Mouse (Mus musculus): ENCODE results near the gene Ppp2r1b. TPM values are rescaled to one million over a fixed set of nuclear protein-coding genes. Genes with fewer than 3 reads are reported as not detected.

Ppp2r1b gene
- polyA plus RNA-seq, 1 experiment from 2014 or later: 74.6 TPM

DNA sequence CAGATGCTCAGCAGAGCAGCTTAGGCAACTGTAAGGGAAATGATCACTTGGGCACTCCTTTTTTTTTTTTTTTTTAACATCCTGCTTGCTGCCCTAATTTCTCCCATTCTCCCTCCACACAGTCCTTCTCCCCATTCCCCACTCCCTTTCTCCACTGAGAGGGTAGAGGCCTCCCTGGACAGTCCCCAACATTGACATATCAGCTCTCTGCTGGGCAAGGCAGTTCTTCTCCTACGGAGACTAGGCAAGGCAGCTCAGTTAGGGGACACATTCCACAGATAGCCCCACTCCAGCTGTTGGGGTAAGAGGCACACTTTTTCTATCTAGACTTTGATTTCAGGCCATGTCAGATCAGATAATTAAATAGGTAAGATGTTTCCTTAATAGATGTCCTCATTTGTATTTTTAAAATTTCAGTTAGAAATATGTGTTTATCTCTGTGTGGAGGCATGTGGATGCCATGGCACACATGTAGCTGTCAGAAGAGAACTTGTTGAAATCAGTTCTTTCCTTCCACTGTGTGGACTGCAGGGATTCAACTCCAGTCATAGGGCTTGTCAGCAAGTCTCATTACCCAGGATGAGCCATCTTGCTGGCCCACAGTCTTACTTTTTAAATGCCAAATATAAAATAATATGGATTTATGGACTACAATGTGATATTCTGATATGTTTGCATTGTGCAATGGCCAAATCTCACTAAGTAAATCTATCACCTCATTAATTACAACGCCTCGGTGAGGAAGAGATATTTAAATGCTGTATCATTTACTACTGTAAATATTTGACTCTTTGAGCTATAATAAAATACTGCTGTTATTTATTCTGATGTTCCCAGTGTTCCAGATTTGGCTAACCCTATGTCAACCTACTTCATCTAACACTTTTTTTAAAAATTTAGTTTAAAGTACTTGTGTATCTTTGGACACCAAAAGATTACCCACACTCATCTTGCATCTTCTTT lies 76.1 kb downstream of the Ppp2r1b start:
- no peaks in the 10 kb centered on the region for H3K4me1 ChIP-seq (ENCODE audit: insufficient read depth, low read length)

DNA sequence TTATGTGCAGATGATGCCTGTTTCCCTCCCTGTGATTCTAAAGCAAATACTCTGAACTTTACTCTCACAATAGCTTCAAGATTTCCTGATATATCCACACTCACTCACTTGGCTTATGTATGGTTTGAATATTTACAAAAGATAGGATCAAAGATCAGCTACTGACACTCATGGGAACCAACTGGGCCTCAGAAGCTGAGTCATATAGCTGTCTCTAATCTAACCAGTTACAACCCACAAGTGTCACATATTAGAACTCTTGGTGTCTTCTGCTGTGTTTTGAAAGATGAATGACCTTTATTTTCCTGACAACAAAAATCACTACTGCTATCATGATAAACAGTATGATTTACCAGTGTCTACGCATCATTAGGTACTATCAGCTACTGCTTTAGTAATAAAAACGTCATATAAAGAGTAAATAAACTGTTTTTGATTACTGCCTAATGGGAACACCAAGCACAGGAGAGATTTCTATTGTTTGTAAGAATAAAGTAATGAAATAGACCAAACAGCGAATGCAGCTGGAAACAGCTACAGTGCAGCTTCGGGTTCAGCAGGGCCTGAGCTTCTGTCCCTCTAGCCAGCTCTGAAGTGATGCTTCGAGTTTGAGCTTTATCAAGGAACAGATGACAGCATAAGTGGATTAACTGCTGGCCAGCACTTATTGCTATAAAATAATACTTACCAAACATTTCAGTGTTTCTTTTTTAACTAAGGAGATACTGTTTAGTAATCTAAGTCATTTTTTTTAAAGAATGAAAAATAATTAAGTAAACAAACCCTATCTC lies 77.5 kb downstream of the Ppp2r1b start:
- no peaks in the 10 kb centered on the region for H3K36me3 ChIP-seq (ENCODE audit: insufficient read depth, low read length)
- H3K4me1 ChIP-seq (ENCODE audit: insufficient read depth, low read length): no peaks in the 10 kb centered on the region
- H3K9me3 ChIP-seq (ENCODE audit: low read length): no peaks in the 10 kb centered on the region
- no peak overlapping the region for H3K4me2 ChIP-seq (replicated peaks; ENCODE audit: low read depth, low read length)
- 73% methylated on average over 5 of the region's 5 CpGs for WGBS
- H3K27me3 ChIP-seq (ENCODE audit: insufficient read depth, low read length): no peaks in the 10 kb centered on the region
- no peak overlapping the region for H3K27ac ChIP-seq (ENCODE audit: low read length)
- no peak overlapping the region for H3K9ac ChIP-seq (replicated peaks; ENCODE audit: low read length)
- no peak overlapping the region for H3K4me3 ChIP-seq (ENCODE audit: low read length)
- no peak for ATAC-seq (ENCODE audit: low FRiP score, low TSS enrichment)

More for the DNA sequence above, 76.1 kb downstream of the Ppp2r1b start:
- Histone ChIP-seq H3K4me3 (ENCODE audit: low read length) (no peak overlapping the region), H3K36me3 (ENCODE audit: insufficient read depth, low read length) (no peaks in the 10 kb centered on the region), H3K4me2 (replicated peaks; ENCODE audit: low read depth, low read length) (no peak overlapping the region), H3K9ac (replicated peaks; ENCODE audit: low read length) (no peak overlapping the region), H3K9me3 (ENCODE audit: low read length) (no peaks in the 10 kb centered on the region), H3K27ac (ENCODE audit: low read length) (no peak overlapping the region), H3K27me3 (ENCODE audit: insufficient read depth, low read length) (no peaks in the 10 kb centered on the region)
- ATAC-seq (ENCODE audit: low FRiP score, low TSS enrichment): no peak
- WGBS: 63% methylated on average over 3 of the region's 3 CpGs

DNA sequence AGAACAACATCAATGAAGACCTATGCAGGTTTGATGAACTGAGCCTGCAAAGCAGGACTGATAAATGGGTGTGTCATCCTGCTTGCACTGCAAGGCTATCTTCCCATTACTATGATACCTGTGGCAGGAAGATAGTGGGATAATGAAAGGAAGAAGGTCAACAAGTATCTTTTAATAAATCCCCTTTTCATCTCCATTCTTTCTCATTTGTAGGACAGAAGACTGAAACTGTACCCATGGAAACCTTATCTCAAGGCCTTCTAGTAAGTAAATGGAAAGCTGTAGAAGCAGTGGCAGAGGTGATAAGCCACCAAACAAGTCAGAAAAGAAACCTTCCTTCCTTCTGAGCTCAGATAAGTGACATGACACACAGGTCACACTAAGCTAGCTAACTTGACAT lies 79.4 kb downstream of the Ppp2r1b start:
- no peaks in the 10 kb centered on the region for H3K27me3 ChIP-seq (ENCODE audit: insufficient read depth, low read length)
- ATAC-seq (ENCODE audit: low FRiP score, low TSS enrichment): no peak
- H3K9me3 ChIP-seq (ENCODE audit: low read length): no peaks in the 10 kb centered on the region
- no peak overlapping the region for H3K4me3 ChIP-seq (ENCODE audit: low read length)
- H3K27ac ChIP-seq (ENCODE audit: low read length): no peak overlapping the region
- no peaks in the 10 kb centered on the region for H3K36me3 ChIP-seq (ENCODE audit: insufficient read depth, low read length)
- no peak overlapping the region for H3K9ac ChIP-seq (replicated peaks; ENCODE audit: low read length)
- H3K4me2 ChIP-seq (replicated peaks; ENCODE audit: low read depth, low read length): no peak overlapping the region
- no peaks in the 10 kb centered on the region for H3K4me1 ChIP-seq (ENCODE audit: insufficient read depth, low read length)

DNA sequence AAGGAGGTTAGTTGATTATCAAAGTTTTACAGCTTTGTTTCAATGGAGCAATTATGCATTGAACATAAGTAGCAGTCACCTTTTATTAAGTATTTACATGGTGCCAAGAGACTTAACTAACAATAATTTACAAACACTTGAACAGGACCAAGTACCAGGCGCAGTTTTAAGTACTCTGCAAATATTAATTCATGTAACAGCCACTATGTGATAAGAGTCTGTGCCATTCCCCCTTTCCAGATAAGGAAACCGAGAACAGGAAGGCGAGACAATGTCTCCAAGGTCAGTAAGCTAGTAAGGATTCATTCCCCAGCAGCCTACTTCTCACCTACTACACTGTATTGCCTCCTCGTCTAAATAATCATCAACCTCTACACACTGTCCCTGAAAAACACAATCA lies 80.7 kb downstream of the Ppp2r1b start:
- Histone ChIP-seq H3K9me3 (ENCODE audit: low read length) (no peaks in the 10 kb centered on the region), H3K36me3 (ENCODE audit: insufficient read depth, low read length) (no peaks in the 10 kb centered on the region), H3K4me2 (replicated peaks; ENCODE audit: low read depth, low read length) (no peak overlapping the region), H3K27me3 (ENCODE audit: insufficient read depth, low read length) (no peaks in the 10 kb centered on the region), H3K9ac (replicated peaks; ENCODE audit: low read length) (no peak overlapping the region), H3K4me1 (ENCODE audit: insufficient read depth, low read length) (no peaks in the 10 kb centered on the region), H3K4me3 (ENCODE audit: low read length) (no peak overlapping the region), H3K27ac (ENCODE audit: low read length) (no peak overlapping the region)
- 86% methylated on average over 4 of the region's 4 CpGs for WGBS
- ATAC-seq (ENCODE audit: low FRiP score, low TSS enrichment): no peak

DNA sequence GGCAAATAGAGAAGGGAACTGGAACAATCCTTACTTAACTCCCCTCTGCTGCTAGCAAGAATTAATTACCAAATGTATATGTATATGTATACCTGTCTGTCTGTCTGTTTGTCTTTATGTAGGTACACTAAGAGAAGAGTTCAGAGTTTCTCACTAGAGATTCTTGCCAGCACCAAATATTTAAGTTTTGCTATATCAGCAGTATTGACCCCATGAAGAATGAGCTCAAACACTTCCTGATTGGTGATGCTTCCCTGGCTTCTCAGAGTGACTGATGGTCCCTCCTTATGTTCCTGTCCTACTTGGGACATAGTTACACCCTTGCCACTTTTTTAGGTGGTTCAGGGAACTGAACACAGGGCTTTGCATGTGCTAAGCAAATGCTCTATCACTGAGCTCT lies 84.9 kb downstream of the Ppp2r1b start:
- H3K4me3 ChIP-seq (ENCODE audit: low read length): no peak overlapping the region
- no peaks in the 10 kb centered on the region for H3K27me3 ChIP-seq (ENCODE audit: insufficient read depth, low read length)
- no peak overlapping the region for H3K27ac ChIP-seq (ENCODE audit: low read length)
- H3K4me2 ChIP-seq (replicated peaks; ENCODE audit: low read depth, low read length): no peak overlapping the region
- no peaks in the 10 kb centered on the region for H3K4me1 ChIP-seq (ENCODE audit: insufficient read depth, low read length)
- H3K9ac ChIP-seq (replicated peaks; ENCODE audit: low read length): no peak overlapping the region
- no peak for ATAC-seq (ENCODE audit: low FRiP score, low TSS enrichment)
- peaks cover 6% of the 10 kb centered on the region for H3K36me3 ChIP-seq (ENCODE audit: insufficient read depth, low read length)
- H3K9me3 ChIP-seq (ENCODE audit: low read length): no peaks in the 10 kb centered on the region

DNA sequence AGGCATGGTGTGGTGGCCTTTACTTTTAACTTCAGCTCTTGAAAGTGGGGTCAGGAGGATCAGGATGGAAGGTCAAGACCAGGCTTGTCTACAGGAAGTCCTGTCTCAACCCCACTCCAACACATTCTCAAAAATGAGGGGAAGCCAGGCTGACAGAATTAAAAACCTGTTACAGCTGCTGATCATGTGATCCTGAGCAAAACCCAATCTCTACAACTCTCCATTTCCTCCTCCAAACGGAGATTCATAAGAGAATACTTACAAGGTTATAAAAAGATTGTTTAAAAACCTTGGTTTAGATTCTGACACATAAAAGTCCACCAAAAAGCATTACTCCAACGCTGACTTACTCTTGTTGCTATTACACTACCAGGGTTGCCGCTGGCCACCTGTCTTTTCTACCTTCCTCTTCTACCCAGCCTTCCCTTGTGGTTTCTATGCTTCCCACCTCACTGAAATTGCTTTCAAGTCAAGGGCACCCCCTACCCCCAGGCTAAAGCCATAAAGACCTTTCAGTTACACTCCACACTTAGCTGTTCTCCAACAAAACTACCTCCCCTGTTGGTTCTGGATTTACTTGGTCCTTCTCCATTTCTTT lies 96.8 kb downstream of the Ppp2r1b start:
- no peak for ATAC-seq (ENCODE audit: low FRiP score, low TSS enrichment)
- H3K4me1 ChIP-seq (ENCODE audit: insufficient read depth, low read length): no peaks in the 10 kb centered on the region
- no peaks in the 10 kb centered on the region for H3K36me3 ChIP-seq (ENCODE audit: insufficient read depth, low read length)
- no peak overlapping the region for H3K27ac ChIP-seq (ENCODE audit: low read length)
- no peaks in the 10 kb centered on the region for H3K9me3 ChIP-seq (ENCODE audit: low read length)
- WGBS: 81% methylated on average over 3 of the region's 3 CpGs
- H3K9ac ChIP-seq (replicated peaks; ENCODE audit: low read length): no peak overlapping the region
- no peaks in the 10 kb centered on the region for H3K27me3 ChIP-seq (ENCODE audit: insufficient read depth, low read length)
- no peak overlapping the region for H3K4me3 ChIP-seq (ENCODE audit: low read length)
- H3K4me2 ChIP-seq (replicated peaks; ENCODE audit: low read depth, low read length): no peak overlapping the region

DNA sequence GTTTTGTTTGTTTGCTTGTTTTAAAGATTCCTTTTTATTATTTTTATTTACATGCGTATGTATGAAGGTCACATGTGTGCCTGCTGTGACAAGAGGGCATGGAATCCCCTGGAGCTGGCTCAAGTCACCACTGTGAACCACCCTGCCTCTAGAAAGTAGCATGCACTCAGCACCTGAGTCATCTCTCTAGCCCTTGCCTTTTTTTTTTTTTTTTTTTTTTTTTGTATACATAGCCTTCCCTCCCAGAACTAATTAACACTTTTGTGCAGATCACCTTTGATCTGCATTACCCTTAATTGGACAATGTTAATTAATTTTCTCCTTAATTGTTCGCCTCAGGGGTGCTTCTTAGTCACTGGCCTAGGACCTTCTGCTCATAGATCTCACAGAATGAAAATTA lies 97.6 kb downstream of the Ppp2r1b start:
- WGBS: 87% methylated on average over 2 of the region's 2 CpGs

More for the DNA sequence above, 97.6 kb downstream of the Ppp2r1b start:
- no peak overlapping the region for H3K9ac ChIP-seq (replicated peaks; ENCODE audit: low read length)
- H3K4me2 ChIP-seq (replicated peaks; ENCODE audit: low read depth, low read length): no peak overlapping the region
- ATAC-seq (ENCODE audit: low FRiP score, low TSS enrichment): no peak
- H3K9me3 ChIP-seq (ENCODE audit: low read length): no peaks in the 10 kb centered on the region
- no peaks in the 10 kb centered on the region for H3K36me3 ChIP-seq (ENCODE audit: insufficient read depth, low read length)
- no peaks in the 10 kb centered on the region for H3K4me1 ChIP-seq (ENCODE audit: insufficient read depth, low read length)
- H3K4me3 ChIP-seq (ENCODE audit: low read length): no peak overlapping the region
- no peak overlapping the region for H3K27ac ChIP-seq (ENCODE audit: low read length)
- no peaks in the 10 kb centered on the region for H3K27me3 ChIP-seq (ENCODE audit: insufficient read depth, low read length)

Other genes with a start within 250 kb of the Ppp2r1b start
- gene Sdhd, start 241.5 kb upstream of the Ppp2r1b start, polyA plus RNA-seq (2015; fragmentation: Nextera tagmentation; extraction: Ambion mirVana): 417 and 453 TPM in 2 replicates
- 232 and 245 TPM in 2 replicates for gene Timm8b, start 241.4 kb upstream of the Ppp2r1b start, polyA plus RNA-seq (2015; fragmentation: Nextera tagmentation; extraction: Ambion mirVana)
- 4.9 and 5.3 TPM in 2 replicates for gene Pih1d2, start 228.0 kb upstream of the Ppp2r1b start, polyA plus RNA-seq (2015; fragmentation: Nextera tagmentation; extraction: Ambion mirVana)
- 17.0 and 17.9 TPM in 2 replicates for gene Nkapd1, start 227.8 kb upstream of the Ppp2r1b start, polyA plus RNA-seq (2015; fragmentation: Nextera tagmentation; extraction: Ambion mirVana)
- gene Dlat, start 185.5 kb upstream of the Ppp2r1b start, polyA plus RNA-seq (2015; fragmentation: Nextera tagmentation; extraction: Ambion mirVana): 64.0 and 67.9 TPM in 2 replicates
- gene Dixdc1, start 105.8 kb upstream of the Ppp2r1b start, polyA plus RNA-seq (2015; fragmentation: Nextera tagmentation; extraction: Ambion mirVana): 7.7 and 8.6 TPM in 2 replicates
- 12.4 and 13.3 TPM in 2 replicates for gene 2310030G06Rik, start 98.8 kb upstream of the Ppp2r1b start, polyA plus RNA-seq (2015; fragmentation: Nextera tagmentation; extraction: Ambion mirVana)
- 54.3 and 57.4 TPM in 2 replicates for gene Cryab, start 94.0 kb upstream of the Ppp2r1b start, polyA plus RNA-seq (2015; fragmentation: Nextera tagmentation; extraction: Ambion mirVana)
- gene Hspb2, start 92.9 kb upstream of the Ppp2r1b start, polyA plus RNA-seq (2015; fragmentation: Nextera tagmentation; extraction: Ambion mirVana): 5.2 and 6.0 TPM in 2 replicates
- gene Fdxacb1, start 77.1 kb upstream of the Ppp2r1b start, polyA plus RNA-seq (2015; fragmentation: Nextera tagmentation; extraction: Ambion mirVana): 13.0 and 13.1 TPM in 2 replicates
- gene Alg9, start 70.3 kb upstream of the Ppp2r1b start, polyA plus RNA-seq (2015; fragmentation: Nextera tagmentation; extraction: Ambion mirVana): 41.8 and 44.3 TPM in 2 replicates
- gene 1110032A03Rik, start 69.8 kb upstream of the Ppp2r1b start, polyA plus RNA-seq (2015; fragmentation: Nextera tagmentation; extraction: Ambion mirVana): 33.1 and 40.4 TPM in 2 replicates
- gene Sik2, start 163.8 kb downstream of the Ppp2r1b start, polyA plus RNA-seq (2015; fragmentation: Nextera tagmentation; extraction: Ambion mirVana): 15.5 and 19.4 TPM in 2 replicates
- gene Btg4, start 215.6 kb downstream of the Ppp2r1b start, polyA plus RNA-seq (2015; fragmentation: Nextera tagmentation; extraction: Ambion mirVana): not detected in 2 replicates
- 7.3 and 7.6 TPM in 2 replicates for gene Layn, start 231.8 kb downstream of the Ppp2r1b start, polyA plus RNA-seq (2015; fragmentation: Nextera tagmentation; extraction: Ambion mirVana)

Data from kidney, embryonic 16.5 days (tissue).